Mouse (Mus musculus) ES-Bruce4 (cell line): ENCODE results near the gene Cwc22. TPM values are rescaled to one million over a fixed set of nuclear protein-coding genes. Genes with fewer than 3 reads are reported as not detected.

Experiments
- H3K27ac ChIP-seq: 2 replicates; pipeline ENCODE4 v1.5.1; 2012; ENCODE audit warnings: low read length, inconsistent platforms; ENCODE audit not compliant: insufficient read depth
- H3K27me3 ChIP-seq: 2 replicates; pipeline ENCODE4 v1.6.1; 2012; ENCODE audit warnings: mild to moderate bottlenecking, low read length, inconsistent platforms; ENCODE audit not compliant: control insufficient read depth, poor library complexity, insufficient read depth, severe bottlenecking
- H3K36me3 ChIP-seq: 2 replicates; pipeline ENCODE4 v1.6.1; 2012; ENCODE audit warnings: inconsistent platforms, mild to moderate bottlenecking, low read length, moderate library complexity; ENCODE audit not compliant: control insufficient read depth, poor library complexity, insufficient read depth, severe bottlenecking
- H3K4me1 ChIP-seq: one replicate; pipeline ENCODE4 v1.8.1; 2011; ENCODE audit warnings: low read length; ENCODE audit not compliant: control insufficient read depth, insufficient read depth
- H3K4me3 ChIP-seq: 2 replicates; pipeline ENCODE4 v1.5.1; 2011; ENCODE audit warnings: low read depth, mild to moderate bottlenecking, low read length
- H3K9ac ChIP-seq: 2 replicates; pipeline ENCODE4 v1.6.1; 2012; ENCODE audit warnings: low read depth, mild to moderate bottlenecking, inconsistent platforms; ENCODE audit not compliant: poor library complexity, severe bottlenecking
- H3K9me3 ChIP-seq: replicated peaks from 2 replicates; pipeline ENCODE4 v1.6.1; 2012; ENCODE audit warnings: mild to moderate bottlenecking, low read length, inconsistent platforms; ENCODE audit not compliant: control insufficient read depth, poor library complexity, insufficient read depth, severe bottlenecking
- CTCF ChIP-seq: IDR thresholded peaks from one replicate; pipeline ENCODE4 v1.8.1; 2011; ENCODE audit warnings: low read depth, low read length
- EP300 ChIP-seq: IDR thresholded peaks from 2 replicates; pipeline ENCODE4 v1.6.1; 2011; ENCODE audit warnings: low read depth, low read length; ENCODE audit not compliant: insufficient read depth
- POLR2A ChIP-seq: IDR thresholded peaks from one replicate; pipeline ENCODE4 v1.8.1; 2011; ENCODE audit warnings: low read length; ENCODE audit not compliant: insufficient read depth
- polyA plus RNA-seq: library from polyadenylated mRNA; stranded (reverse); fragments of >200 nt; gene quantifications from 2 replicates; pipeline ENCODE4 v1.2.4, GENCODE M21; 2011; ENCODE audit warnings: low read depth; ENCODE audit not compliant: missing spikeins, insufficient read depth, insufficient read length

Gene Cwc22
- polyA plus RNA-seq, 1 experiment: 78.6 TPM

- Histone ChIP-seq H3K9me3 (peaks cover 6% of the 10 kb centered on the region; the same call in 1 of the 2 replicates), H3K27ac (no peak overlapping the region), H3K4me3 (no peak overlapping the region), H3K36me3 (no peaks in the 10 kb centered on the region), H3K27me3 (no peaks in the 10 kb centered on the region), H3K4me1 (no peaks in the 10 kb centered on the region), H3K9ac (no peak overlapping the region)
- TF ChIP-seq CTCF: no peak
- no peak for TF ChIP-seq POLR2A
- TF ChIP-seq EP300: no peak
Measured at GRCm38 (mm10) chr2:77979081-77979480, 32.9 kb upstream of the Cwc22 start.

- H3K9ac ChIP-seq: no peak overlapping the region
- H3K27ac ChIP-seq: no peak overlapping the region
- no peaks in the 10 kb centered on the region for H3K4me1 ChIP-seq
- H3K36me3 ChIP-seq: no peaks in the 10 kb centered on the region
- peaks cover 6% of the 10 kb centered on the region; the same call in 1 of the 2 replicates for H3K9me3 ChIP-seq
- no peaks in the 10 kb centered on the region for H3K27me3 ChIP-seq
- H3K4me3 ChIP-seq: no peak overlapping the region
- TF ChIP-seq EP300: no peak
Measured at GRCm38 (mm10) chr2:77978256-77978655, 32.1 kb upstream of the Cwc22 start.

- H3K27ac ChIP-seq: no peak overlapping the region
- no peak overlapping the region for H3K4me3 ChIP-seq
- no peaks in the 10 kb centered on the region for H3K27me3 ChIP-seq
- TF ChIP-seq EP300: no peak
- TF ChIP-seq CTCF: no peak
- no peak for TF ChIP-seq POLR2A
- no peaks in the 10 kb centered on the region for H3K4me1 ChIP-seq
- no peaks in the 10 kb centered on the region for H3K36me3 ChIP-seq
- H3K9me3 ChIP-seq: peaks cover 6% of the 10 kb centered on the region; the same call in 1 of the 2 replicates
- H3K9ac ChIP-seq: no peak overlapping the region
Measured at GRCm38 (mm10) chr2:77976321-77976920, 30.2 kb upstream of the Cwc22 start.

GRCm38 (mm10) chr2:77975606-77976005 is 29.4 kb upstream of the Cwc22 start:
- TF ChIP-seq CTCF (no peak), EP300 (no peak), POLR2A (no peak)
- Histone ChIP-seq H3K9me3 (peaks cover 6% of the 10 kb centered on the region; the same call in 1 of the 2 replicates), H3K27me3 (no peaks in the 10 kb centered on the region), H3K36me3 (no peaks in the 10 kb centered on the region), H3K27ac (no peak overlapping the region), H3K9ac (no peak overlapping the region), H3K4me3 (no peak overlapping the region), H3K4me1 (no peaks in the 10 kb centered on the region)

- Histone ChIP-seq H3K4me1 (no peaks in the 10 kb centered on the region), H3K4me3 (no peak overlapping the region), H3K9me3 (peaks cover 6% of the 10 kb centered on the region; the same call in 1 of the 2 replicates), H3K9ac (no peak overlapping the region), H3K27ac (no peak overlapping the region), H3K36me3 (no peaks in the 10 kb centered on the region), H3K27me3 (no peaks in the 10 kb centered on the region)
- TF ChIP-seq CTCF (no peak), EP300 (no peak), POLR2A (no peak)
Measured at GRCm38 (mm10) chr2:77974986-77975385, 28.8 kb upstream of the Cwc22 start.

GRCm38 (mm10) chr2:77974366-77974765 is 28.2 kb upstream of the Cwc22 start:
- H3K27ac ChIP-seq: no peak overlapping the region
- TF ChIP-seq POLR2A: no peak
- TF ChIP-seq EP300: no peak
- H3K4me3 ChIP-seq: no peak overlapping the region
- H3K9me3 ChIP-seq: peaks cover 6% of the 10 kb centered on the region; the same call in 1 of the 2 replicates
- H3K4me1 ChIP-seq: no peaks in the 10 kb centered on the region
- no peaks in the 10 kb centered on the region for H3K27me3 ChIP-seq
- H3K36me3 ChIP-seq: no peaks in the 10 kb centered on the region
- no peak overlapping the region for H3K9ac ChIP-seq
